In the genomic region with DNA sequence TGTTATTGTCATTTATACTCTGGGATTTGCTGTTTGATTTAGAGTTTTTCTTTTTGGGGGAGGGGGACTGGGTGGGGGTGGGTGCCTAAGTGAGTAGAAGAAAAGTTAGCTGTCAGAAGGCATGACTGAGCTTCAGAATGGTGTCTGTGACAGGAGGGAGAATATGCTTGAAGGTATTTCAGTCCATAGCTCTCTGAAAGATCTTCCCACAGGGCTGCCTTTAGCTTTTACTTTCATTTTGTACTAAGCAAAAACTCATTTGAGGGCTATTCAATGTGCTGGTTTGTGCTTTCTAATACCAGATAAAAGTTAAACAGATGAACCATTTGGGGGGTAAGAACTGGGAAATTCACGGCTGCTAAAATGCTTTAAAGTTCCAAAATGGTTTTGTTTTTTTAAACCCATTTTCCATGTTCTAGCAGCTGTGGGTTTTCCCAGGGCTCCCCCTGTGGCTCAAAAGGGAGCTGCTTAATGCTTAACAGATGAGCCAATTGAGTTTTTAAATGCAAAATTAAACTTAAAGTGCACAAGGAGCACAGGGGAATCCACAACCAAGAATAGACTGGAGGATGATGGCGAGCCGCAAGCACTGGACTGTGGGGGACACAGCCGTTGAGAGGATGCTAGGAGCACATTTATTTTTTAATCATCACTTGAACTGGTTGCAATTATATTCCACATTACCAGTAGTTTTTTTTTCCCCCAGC, we compare ENCODE assay signal across 13 mouse cellular contexts.
A peak's percentile ranks its signal among the peaks of the same experiment; 100 is the strongest.
DNase-seq lines count a peak whose midpoint lies in the region; ATAC-seq and TF ChIP-seq lines count a peak whose summit lies in the region.
"Had no signal": no experiment of that assay in that cellular context is flagged by ENCODE, and none has a peak within 500 bp of the region (broad histone marks: within the 10 kb centered on the region; RNA-seq: fewer than 3 reads in every experiment).

No protein-coding gene starts in this region.

- H3K4me3 ChIP-seq in heart, embryonic 14.5 days (ENCODE audit: control insufficient read depth in 1 of 2, insufficient read depth in 1 of 2, low read depth in 1 of 2, low read length in 2 of 2), result no peak overlapping the region
- H3K4me3 ChIP-seq in heart, embryonic 10.5 days, result no peak overlapping the region
- H3K4me3 ChIP-seq in lung, postnatal 0 days (ENCODE audit: low read depth, low read length), result no peak overlapping the region
- H3K4me3 ChIP-seq in neural tube, embryonic 13.5 days, result no peak overlapping the region
- no peak overlapping the region for H3K4me3 ChIP-seq in forebrain, embryonic 11.5 days (ENCODE audit: low read depth, low read length)
- H3K4me3 ChIP-seq: intestine, embryonic 15.5 days; lung, embryonic 15.5 days had no signal

- no peak overlapping the region for H3K27ac ChIP-seq in heart, embryonic 14.5 days (replicated peaks in 1 of 2; ENCODE audit: control insufficient read depth in 1 of 2, insufficient read depth in 1 of 2, low read depth in 2 of 2, low read length in 2 of 2)
- no peak overlapping the region for H3K27ac ChIP-seq in heart, embryonic 10.5 days
- H3K27ac ChIP-seq in lung, postnatal 0 days (ENCODE audit: low read length), result no peak overlapping the region
- H3K27ac ChIP-seq in neural tube, embryonic 13.5 days (replicated peaks), result 0 out of 2 replicates have a peak overlapping the region, but pooled peaks have one; percentile 4
- H3K27ac ChIP-seq in forebrain, embryonic 11.5 days (ENCODE audit: low read depth, low read length), result no peak overlapping the region
- H3K27ac ChIP-seq: intestine, embryonic 15.5 days; lung, embryonic 15.5 days had no signal

- no peak for DNase-seq in heart, embryonic 10.5 days (ENCODE audit: low spot score)
- no peak for DNase-seq in lung, postnatal 0 days (ENCODE audit: low spot score)
- DNase-seq in lung, postnatal 14 days, result no peak
- DNase-seq in Patski (ENCODE audit: low read depth, low spot score), result no peak
- no peak for DNase-seq in frontal cortex, postnatal 14 days (ENCODE audit: low spot score in 2 of 2)
- no peak for DNase-seq in forebrain, embryonic 11.5 days (ENCODE audit: low spot score)
- DNase-seq: adrenal gland, postnatal 10 days; cerebellum, adult 11-12 months; thymus, adult 2 months had no signal

- no peaks in the 10 kb centered on the region for H3K9me3 ChIP-seq in heart, embryonic 14.5 days (ENCODE audit: control insufficient read depth, low read length)
- H3K9me3 ChIP-seq in heart, embryonic 10.5 days, result no peaks in the 10 kb centered on the region
- H3K9me3 ChIP-seq in lung, postnatal 0 days (ENCODE audit: low read length), result no peaks in the 10 kb centered on the region
- H3K9me3 ChIP-seq in neural tube, embryonic 13.5 days, result no peaks in the 10 kb centered on the region
- no peaks in the 10 kb centered on the region for H3K9me3 ChIP-seq in forebrain, embryonic 11.5 days (ENCODE audit: control insufficient read depth, low read length)
- H3K9me3 ChIP-seq: intestine, embryonic 15.5 days; lung, embryonic 15.5 days had no signal

- CTCF ChIA-PET in Patski (lab: Charles Lee), result interaction anchor here (0.6 to 1.4 kb wide), 2 partner anchors 8 to 29 kb away, joined by 3 read pairs; no protein-coding TSS in a partner anchor

- H3K4me1 ChIP-seq in heart, embryonic 14.5 days (ENCODE audit: control insufficient read depth in 2 of 2, insufficient read depth in 2 of 2, low read length in 2 of 2), result no peaks in the 10 kb centered on the region
- H3K4me1 ChIP-seq in heart, embryonic 10.5 days, result no peaks in the 10 kb centered on the region
- H3K4me1 ChIP-seq in lung, postnatal 0 days (ENCODE audit: insufficient read depth, low read depth, low read length), result no peaks in the 10 kb centered on the region
- peaks cover 4% of the 10 kb centered on the region for H3K4me1 ChIP-seq in neural tube, embryonic 13.5 days (replicated peaks)
- no peaks in the 10 kb centered on the region for H3K4me1 ChIP-seq in forebrain, embryonic 11.5 days (replicated peaks; ENCODE audit: control insufficient read depth, insufficient read depth, low read length)
- H3K4me1 ChIP-seq: intestine, embryonic 15.5 days; lung, embryonic 15.5 days had no signal

- no peaks in the 10 kb centered on the region for H3K36me3 ChIP-seq in heart, embryonic 14.5 days (ENCODE audit: control insufficient read depth, insufficient read depth, low read length)
- H3K36me3 ChIP-seq in heart, embryonic 10.5 days, result no peaks in the 10 kb centered on the region
- H3K36me3 ChIP-seq in lung, postnatal 0 days (ENCODE audit: insufficient read depth, low read length), result no peaks in the 10 kb centered on the region
- no peaks in the 10 kb centered on the region for H3K36me3 ChIP-seq in neural tube, embryonic 13.5 days
- no peaks in the 10 kb centered on the region for H3K36me3 ChIP-seq in forebrain, embryonic 11.5 days (ENCODE audit: control insufficient read depth, insufficient read depth, low read length)
- H3K36me3 ChIP-seq: intestine, embryonic 15.5 days; lung, embryonic 15.5 days had no signal

- whole genome bisulfite sequencing in heart, embryonic 14.5 days, result 76% methylated on average over 4 of the region's 4 CpGs
- WGBS in heart, embryonic 10.5 days, result 77% methylated on average over 4 of the region's 4 CpGs
- WGBS in lung, postnatal 0 days, result 83% methylated on average over 4 of the region's 4 CpGs
- WGBS in neural tube, embryonic 13.5 days, result 43% methylated on average over 4 of the region's 4 CpGs
- WGBS in forebrain, embryonic 11.5 days, result 69% methylated on average over 4 of the region's 4 CpGs

- no peak overlapping the region for H3K9ac ChIP-seq in heart, embryonic 14.5 days (ENCODE audit: low read length)
- H3K9ac ChIP-seq in lung, postnatal 0 days (replicated peaks; ENCODE audit: low read depth), result no peak overlapping the region
- no peak overlapping the region for H3K9ac ChIP-seq in neural tube, embryonic 13.5 days
- no peak overlapping the region for H3K9ac ChIP-seq in forebrain, embryonic 11.5 days (ENCODE audit: low read length)
- H3K9ac ChIP-seq: intestine, embryonic 15.5 days; lung, embryonic 15.5 days had no signal

- POLR2A ChIA-PET in Patski (lab: Charles Lee), result no interaction called here

- TF ChIP-seq CTCF in lung, postnatal 0 days (IDR thresholded peaks at IDR 0.05), result peak; percentile 24
- peak; percentile 33 for TF ChIP-seq CTCF in Patski (IDR thresholded peaks at IDR 0.05)

- peak overlapping the region; percentile 23; the same call in 1 of the 2 replicates for H3K4me2 ChIP-seq in heart, embryonic 14.5 days (ENCODE audit: low read length)
- H3K4me2 ChIP-seq in lung, postnatal 0 days (replicated peaks; ENCODE audit: low read depth, low read length), result no peak overlapping the region
- no peak overlapping the region for H3K4me2 ChIP-seq in neural tube, embryonic 13.5 days
- H3K4me2 ChIP-seq in forebrain, embryonic 11.5 days (ENCODE audit: low read depth, low read length, severe bottlenecking), result no peak overlapping the region
- H3K4me2 ChIP-seq: intestine, embryonic 15.5 days; lung, embryonic 15.5 days had no signal

- no peaks in the 10 kb centered on the region for H3K27me3 ChIP-seq in heart, embryonic 14.5 days (ENCODE audit: control insufficient read depth, insufficient read depth, low read length)
- no peaks in the 10 kb centered on the region for H3K27me3 ChIP-seq in heart, embryonic 10.5 days (ENCODE audit: insufficient read depth, poor library complexity, severe bottlenecking)
- no peaks in the 10 kb centered on the region for H3K27me3 ChIP-seq in lung, postnatal 0 days (replicated peaks; ENCODE audit: insufficient read depth, low read length)
- H3K27me3 ChIP-seq in Patski, result no peaks in the 10 kb centered on the region
- H3K27me3 ChIP-seq in neural tube, embryonic 13.5 days, result no peaks in the 10 kb centered on the region
- no peaks in the 10 kb centered on the region for H3K27me3 ChIP-seq in forebrain, embryonic 11.5 days (ENCODE audit: control insufficient read depth, insufficient read depth, low read length)
- H3K27me3 ChIP-seq: intestine, embryonic 15.5 days; lung, embryonic 15.5 days had no signal

- no peak for ATAC-seq in heart, embryonic 14.5 days (ENCODE audit: insufficient number of reproducible peaks, insufficient read depth, low FRiP score, low read depth)
- ATAC-seq in lung, postnatal 0 days, result no peak
- ATAC-seq in Patski, result no peak
- ATAC-seq in neural tube, embryonic 13.5 days (ENCODE audit: low read depth), result peak; percentile 23; the same call in 1 of the 2 replicates
- no peak for ATAC-seq in forebrain, embryonic 11.5 days (replicated peaks; ENCODE audit: low FRiP score)
- ATAC-seq: intestine, embryonic 15.5 days had no signal

- no peak for TF ChIP-seq EP300 in lung, postnatal 0 days (IDR thresholded peaks at IDR 0.05)

- in situ Hi-C loops in Patski (cut with MboI; ENCODE audit: low pct_unique_long_range_greater_than_20kb), result no loop called here
